Mouse (Mus musculus) heart, embryonic 15.5 days (tissue): Measurements from ENCODE around the gene Snrpa1. TPM values are rescaled to one million over a fixed set of nuclear protein-coding genes. Genes with fewer than 3 reads are reported as not detected.

Experiments
- ATAC-seq: fragments of 200-750 bp; cut with Nextera tagmentation; replicated peaks from 2 replicates; pipeline ENCODE4 v1.8.0; 2017; ENCODE audit warnings: low read depth, moderate TSS enrichment; ENCODE audit not compliant: insufficient number of reproducible peaks, insufficient read depth, low FRiP score
- H3K27ac ChIP-seq: fragments of 300-500 bp; sonication (generic); 2 replicates; pipeline ENCODE4 v1.5.1; 2015; ENCODE audit warnings: mild to moderate bottlenecking, inconsistent platforms
- H3K27me3 ChIP-seq: fragments of 300-500 bp; sonication (generic); 2 replicates; pipeline ENCODE4 v1.6.1; 2015; ENCODE audit warnings: inconsistent platforms
- H3K36me3 ChIP-seq: fragments of 300-500 bp; sonication (generic); 2 replicates; pipeline ENCODE4 v1.6.1; 2015; ENCODE audit warnings: mild to moderate bottlenecking, inconsistent platforms
- H3K4me1 ChIP-seq: fragments of 300-500 bp; sonication (generic); replicated peaks from 2 replicates; pipeline ENCODE4 v1.6.1; 2015; ENCODE audit warnings: inconsistent platforms
- H3K4me2 ChIP-seq: fragments of 300-500 bp; sonication (generic); 2 replicates; pipeline ENCODE4 v1.6.1; 2015; ENCODE audit warnings: inconsistent platforms, mild to moderate bottlenecking, moderate library complexity
- H3K4me3 ChIP-seq: fragments of 300-500 bp; sonication (generic); 2 replicates; pipeline ENCODE4 v1.5.1; 2015; ENCODE audit warnings: mild to moderate bottlenecking, inconsistent platforms
- H3K9ac ChIP-seq: fragments of 300-500 bp; sonication (generic); 2 replicates; pipeline ENCODE4 v1.6.1; 2015; ENCODE audit warnings: mild to moderate bottlenecking, inconsistent platforms
- H3K9me3 ChIP-seq: fragments of 300-500 bp; sonication (generic); replicated peaks from 2 replicates; pipeline ENCODE4 v1.6.1; 2016; ENCODE audit warnings: inconsistent platforms
- WGBS: fragments of 180-500 bp; shearing (Covaris S2); methylation state at CpG from one replicate; pipeline ENCODE4 v1.1.7; 2015; ENCODE audit warnings: mixed read lengths; 5-methylcytosine and 5-hydroxymethylcytosine counted together
- polyA plus RNA-seq: library from polyadenylated mRNA; unstranded; fragments of >200 nt; fragmentation: Nextera tagmentation; extraction: Ambion mirVana; gene quantifications from 2 replicates; pipeline ENCODE4 v1.2.1, GENCODE M21; 2015

The Snrpa1 gene
- polyA plus RNA-seq, 1 experiment from 2014 or later = 86.1 TPM

DNA sequence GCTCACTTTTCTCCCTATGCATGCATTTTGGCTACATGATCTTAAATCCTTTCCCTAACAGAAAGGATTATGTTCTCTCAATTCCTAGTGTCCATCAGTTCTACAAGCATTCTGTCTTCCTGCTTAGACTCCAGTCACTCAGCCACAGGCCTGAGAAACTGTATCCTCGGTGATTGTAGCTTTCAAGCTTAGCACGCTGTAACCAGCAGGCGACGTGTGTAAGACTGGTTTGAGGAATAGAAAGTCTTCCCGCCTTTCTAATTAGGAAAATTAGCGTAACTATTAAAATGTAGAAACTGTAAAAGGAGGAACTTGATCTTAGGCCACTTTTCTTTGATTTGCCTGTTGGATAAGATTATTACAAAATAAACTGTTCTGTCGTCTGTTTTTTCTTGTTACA lies 60.0 kb downstream of the Snrpa1 start:
- 81% methylated on average over 7 of the region's 7 CpGs for WGBS
- Histone ChIP-seq H3K4me1 (peaks cover 49% of the 10 kb centered on the region), H3K27ac (no peak overlapping the region)

GRCm38 (mm10) chr7:66120139-66120538 lies 61.3 kb downstream of the Snrpa1 start:
- WGBS = 63% methylated on average over 1 of the region's 1 CpGs
- Histone ChIP-seq H3K4me1 (peaks cover 50% of the 10 kb centered on the region), H3K9me3 (no peaks in the 10 kb centered on the region), H3K27me3 (no peaks in the 10 kb centered on the region), H3K4me2 (no peak overlapping the region), H3K27ac (no peak overlapping the region), H3K9ac (no peak overlapping the region), H3K36me3 (peaks cover 1% of the 10 kb centered on the region; the same call in 1 of the 2 replicates), H3K4me3 (no peak overlapping the region)
- no peak for ATAC-seq

More for the DNA sequence above, 60.0 kb downstream of the Snrpa1 start:
- H3K4me2 ChIP-seq = no peak overlapping the region
- H3K9ac ChIP-seq = no peak overlapping the region
- no peaks in the 10 kb centered on the region for H3K36me3 ChIP-seq
- no peak overlapping the region for H3K4me3 ChIP-seq
- H3K9me3 ChIP-seq = no peaks in the 10 kb centered on the region
- H3K27me3 ChIP-seq = no peaks in the 10 kb centered on the region
- ATAC-seq = no peak

DNA sequence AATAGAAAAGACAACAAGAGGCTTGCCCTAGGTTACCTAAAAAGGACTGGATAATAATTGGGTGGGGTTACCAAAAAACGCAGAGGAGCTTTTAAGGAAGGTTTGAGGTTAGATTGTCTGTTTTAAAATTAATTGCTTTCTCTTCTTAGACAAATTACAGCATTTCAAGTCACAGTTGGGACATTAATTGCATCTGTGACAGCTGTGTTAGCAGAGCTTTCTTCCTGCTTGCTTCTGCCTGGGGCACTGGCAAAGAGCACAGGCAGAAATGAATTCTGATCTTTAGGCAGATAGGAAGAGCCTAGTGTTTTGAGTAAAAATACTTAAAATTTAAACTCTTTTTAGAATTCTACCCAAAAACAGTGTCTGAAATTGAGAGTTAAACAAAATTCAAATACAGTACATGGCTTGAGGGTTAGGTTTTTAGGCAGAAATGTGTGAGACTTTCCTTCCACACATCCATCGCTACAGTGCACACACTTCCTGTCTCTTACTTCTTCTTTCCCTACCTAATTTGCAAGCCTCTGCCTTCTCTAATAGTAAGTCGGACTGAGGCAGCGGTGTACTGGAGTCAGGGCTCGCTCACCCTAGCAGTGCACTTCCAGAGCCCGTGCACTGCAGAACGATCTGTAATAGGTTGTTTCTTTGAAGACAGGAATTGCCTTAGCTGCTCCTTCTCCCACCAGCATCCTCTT lies 62.0 kb downstream of the Snrpa1 start:
- no peak overlapping the region for H3K4me3 ChIP-seq
- 66% methylated on average over 7 of the region's 7 CpGs for WGBS
- no peaks in the 10 kb centered on the region for H3K27me3 ChIP-seq
- no peak for ATAC-seq
- H3K27ac ChIP-seq = no peak overlapping the region
- H3K9me3 ChIP-seq = no peaks in the 10 kb centered on the region
- no peak overlapping the region for H3K9ac ChIP-seq
- no peak overlapping the region for H3K4me2 ChIP-seq
- H3K36me3 ChIP-seq = peaks cover 8% of the 10 kb centered on the region
- H3K4me1 ChIP-seq = peaks cover 43% of the 10 kb centered on the region

Other genes starting within 250 kb of the Snrpa1 start
- gene Pcsk6, start 197.3 kb upstream of the Snrpa1 start, polyA plus RNA-seq = 1.8 and 2.7 TPM in 2 replicates
- gene Gm45213, start 15.4 kb upstream of the Snrpa1 start, polyA plus RNA-seq = not detected in 2 replicates
- gene Selenos, start 20.6 kb downstream of the Snrpa1 start, polyA plus RNA-seq = 64.5 and 70.4 TPM in 2 replicates
- gene Chsy1, start 50.5 kb downstream of the Snrpa1 start, polyA plus RNA-seq = 12.7 and 13.4 TPM in 2 replicates